Mouse (Mus musculus) small intestine, adult 2 months (tissue): Measurements from ENCODE around the gene Amigo2. TPM values are rescaled to one million over a fixed set of nuclear protein-coding genes. Genes with fewer than 3 reads are reported as not detected.
"Not testable (repeated sequence)": the region's sequence is repeated elsewhere in the genome, so short reads cannot be mapped to it uniquely, and the experiment has no call there.

ENCODE experiments used
- H3K27ac ChIP-seq: fragments of 200-500 bp; 2 replicates; pipeline ENCODE4 v1.5.1; 2012; ENCODE audit warnings: low read depth, low read length, control low read depth, inconsistent platforms; ENCODE audit not compliant: insufficient read depth
- H3K27me3 ChIP-seq: fragments of 200-500 bp; 2 replicates; pipeline ENCODE4 v1.6.1; 2012; ENCODE audit warnings: mild to moderate bottlenecking, moderate library complexity, low read length, inconsistent platforms; ENCODE audit not compliant: control insufficient read depth, insufficient read depth
- H3K36me3 ChIP-seq: fragments of 200-500 bp; 2 replicates; pipeline ENCODE4 v1.6.1; 2012; ENCODE audit warnings: mild to moderate bottlenecking, low read length, control low read depth, inconsistent platforms; ENCODE audit not compliant: control insufficient read depth, insufficient read depth
- H3K4me1 ChIP-seq: fragments of 200-500 bp; 2 replicates; pipeline ENCODE4 v1.6.1; 2012; ENCODE audit warnings: low read length, inconsistent platforms, mixed read lengths; ENCODE audit not compliant: control insufficient read depth, insufficient read depth, insufficient read length
- H3K4me3 ChIP-seq: fragments of 200-500 bp; 2 replicates; pipeline ENCODE4 v1.5.1; 2012; ENCODE audit warnings: low read depth, mild to moderate bottlenecking, control low read depth, inconsistent platforms, low read length, moderate library complexity
- CTCF ChIP-seq: fragments of 200-500 bp; IDR thresholded peaks from 2 replicates; pipeline ENCODE4 v1.5.1; 2012; ENCODE audit warnings: low read depth, mild to moderate bottlenecking, control low read depth, inconsistent platforms, low read length, moderate library complexity, mixed read lengths; ENCODE audit not compliant: insufficient replicate concordance, insufficient read length; ENCODE audit errors: extremely low read depth
- POLR2A ChIP-seq: fragments of 200-500 bp; IDR thresholded peaks from 2 replicates; pipeline ENCODE4 v1.6.1; 2012; ENCODE audit warnings: low read depth, mild to moderate bottlenecking, control low read depth, inconsistent platforms, low read length, moderate library complexity
- WGBS: fragments of 180-500 bp; shearing (Covaris S2); methylation state at CpG from one replicate; pipeline ENCODE4 v1.1.7; 2018; 5-methylcytosine and 5-hydroxymethylcytosine counted together
- polyA plus RNA-seq: library from polyadenylated mRNA; depleted of rRNA; stranded (reverse); fragments of >200 nt; gene quantifications from 2 replicates; pipeline ENCODE4 v1.2.3, GENCODE M21; 2012

Gene Amigo2
- polyA plus RNA-seq, 1 experiment, result 0.80 TPM

GRCm38 (mm10) chr15:97216843-97217242 lies 30.2 kb downstream of the Amigo2 start:
- Histone ChIP-seq H3K27me3 (no peaks in the 10 kb centered on the region), H3K36me3 (no peaks in the 10 kb centered on the region), H3K4me3 (no peak overlapping the region), H3K27ac (no peak overlapping the region), H3K4me1 (no peaks in the 10 kb centered on the region)
- TF ChIP-seq POLR2A (no peak), CTCF (no peak)
- WGBS, result 90% methylated on average over 5 of the region's 5 CpGs

DNA sequence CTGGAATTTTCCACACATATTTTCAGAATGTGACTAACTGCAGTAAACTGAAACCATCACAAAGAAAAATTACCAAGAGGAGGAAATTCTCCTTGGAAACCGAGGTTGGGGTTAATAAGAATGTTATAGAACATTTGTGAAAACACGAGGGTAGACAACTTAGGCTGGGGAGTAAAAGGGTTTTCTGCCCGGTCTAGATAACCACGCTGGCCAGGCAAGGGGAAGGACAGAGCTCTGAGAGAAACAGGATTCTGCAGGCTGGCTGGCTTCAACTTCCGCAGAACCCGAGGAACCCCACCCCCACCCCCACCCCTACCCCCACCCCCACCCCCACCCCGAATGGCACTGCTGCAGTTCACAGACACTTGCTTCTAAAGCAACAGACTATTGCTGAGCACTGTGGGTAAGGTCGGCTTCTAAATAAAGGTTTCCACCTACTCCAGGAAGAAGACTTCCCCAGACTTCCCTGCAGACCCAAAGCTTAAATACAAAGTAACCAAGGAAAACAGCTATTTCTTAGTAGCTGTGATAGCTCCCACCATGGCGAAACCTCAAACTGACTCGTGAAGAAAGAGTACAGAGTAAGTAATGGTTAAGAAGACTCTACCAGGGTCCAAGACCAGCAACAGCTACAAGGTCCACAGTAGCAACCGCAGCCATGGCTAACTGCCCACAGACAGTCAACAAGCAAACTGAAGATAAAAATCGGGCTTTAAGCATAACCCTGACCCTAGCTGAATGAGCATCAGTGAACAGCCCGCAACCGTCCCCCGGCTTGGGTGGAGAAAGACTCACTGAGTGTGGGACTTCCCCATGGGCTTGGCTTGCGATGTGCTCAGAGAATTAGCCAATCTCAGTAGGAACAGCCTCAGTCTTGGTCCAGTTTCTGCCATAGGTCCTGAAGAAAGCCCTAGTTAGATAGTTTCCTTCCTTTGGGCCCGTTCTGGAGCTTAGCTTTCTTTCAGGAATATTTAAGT lies 34.3 kb downstream of the Amigo2 start:
- TF ChIP-seq CTCF (no peak), POLR2A (no peak)
- Histone ChIP-seq H3K36me3 (no peaks in the 10 kb centered on the region), H3K27ac (no peak overlapping the region), H3K27me3 (no peaks in the 10 kb centered on the region), H3K4me3 (no peak overlapping the region), H3K4me1 (no peaks in the 10 kb centered on the region)
- 70% methylated on average over 17 of the region's 17 CpGs for WGBS

GRCm38 (mm10) chr15:97209754-97210153 lies 37.3 kb downstream of the Amigo2 start:
- WGBS, result 76% methylated on average over 3 of the region's 3 CpGs
- not testable (repeated sequence) for H3K4me1 ChIP-seq, H3K27ac ChIP-seq, H3K27me3 ChIP-seq, H3K36me3 ChIP-seq, H3K4me3 ChIP-seq

GRCm38 (mm10) chr15:97206506-97206905 lies 40.6 kb downstream of the Amigo2 start:
- no peak overlapping the region for H3K27ac ChIP-seq
- no peaks in the 10 kb centered on the region for H3K27me3 ChIP-seq
- no peaks in the 10 kb centered on the region for H3K4me1 ChIP-seq
- TF ChIP-seq CTCF (no peak), POLR2A (no peak)
- no peak overlapping the region for H3K4me3 ChIP-seq
- H3K36me3 ChIP-seq, result no peaks in the 10 kb centered on the region
- WGBS, result 93% methylated on average over 8 of the region's 8 CpGs

- 83% methylated on average over 10 of the region's 10 CpGs for WGBS
- Histone ChIP-seq H3K27ac (no peak overlapping the region), H3K4me3 (no peak overlapping the region), H3K27me3 (no peaks in the 10 kb centered on the region), H3K36me3 (no peaks in the 10 kb centered on the region), H3K4me1 (no peaks in the 10 kb centered on the region)
- no peak for TF ChIP-seq CTCF
- TF ChIP-seq POLR2A, result no peak
These were observed 41.3 kb downstream of the Amigo2 start for GRCm38 (mm10) chr15:97205776-97206175.

DNA sequence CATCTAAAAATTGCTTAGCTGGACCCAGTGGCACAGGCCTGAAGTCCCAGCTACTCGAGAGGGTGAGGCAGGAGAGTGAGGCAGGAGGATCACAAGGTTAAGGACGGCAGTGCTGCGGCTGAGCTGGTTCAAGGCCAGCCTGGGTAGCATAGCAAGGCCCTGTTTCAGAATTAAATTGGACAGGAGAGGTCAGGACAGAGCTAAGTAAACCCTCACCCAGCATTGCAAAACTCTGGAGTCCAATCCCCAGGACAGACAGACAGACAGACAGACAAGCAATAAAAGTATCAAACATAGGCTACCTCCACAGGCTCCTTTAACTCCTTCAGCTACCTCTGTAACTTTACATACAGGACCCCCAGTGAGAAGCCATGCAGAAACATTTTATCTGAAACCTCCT lies 42.2 kb downstream of the Amigo2 start:
- Histone ChIP-seq H3K4me1 (no peaks in the 10 kb centered on the region), H3K27me3 (no peaks in the 10 kb centered on the region), H3K27ac (no peak overlapping the region), H3K36me3 (no peaks in the 10 kb centered on the region), H3K4me3 (no peak overlapping the region)
- TF ChIP-seq POLR2A, result no peak
- 68% methylated on average over 3 of the region's 3 CpGs for WGBS

GRCm38 (mm10) chr15:97196644-97197043 lies 50.4 kb downstream of the Amigo2 start:
- WGBS, result 80% methylated on average over 7 of the region's 7 CpGs
- no peak for TF ChIP-seq CTCF
- TF ChIP-seq POLR2A, result no peak
- no peak overlapping the region for H3K4me3 ChIP-seq

More at GRCm38 (mm10) chr15:97196644-97197043, 50.4 kb downstream of the Amigo2 start:
- no peaks in the 10 kb centered on the region for H3K27me3 ChIP-seq
- H3K4me1 ChIP-seq, result no peaks in the 10 kb centered on the region
- no peaks in the 10 kb centered on the region for H3K36me3 ChIP-seq
- H3K27ac ChIP-seq, result no peak overlapping the region
